Mouse (Mus musculus) bone marrow, adult 2 months (tissue): ENCODE data around the gene Gm49405.

Source experiments
- CTCF ChIP-seq: fragments of 200-500 bp; IDR thresholded peaks from 2 replicates; pipeline ENCODE4 v1.5.1; 2011; ENCODE audit warnings: low read length, control low read depth; ENCODE audit not compliant: control insufficient read depth, insufficient read depth
- POLR2A ChIP-seq: fragments of 200-500 bp; IDR thresholded peaks from 2 replicates; pipeline ENCODE4 v1.6.1; 2011; ENCODE audit warnings: low read depth, mild to moderate bottlenecking, control low read depth, low read length, borderline replicate concordance; ENCODE audit not compliant: control insufficient read depth

DNA sequence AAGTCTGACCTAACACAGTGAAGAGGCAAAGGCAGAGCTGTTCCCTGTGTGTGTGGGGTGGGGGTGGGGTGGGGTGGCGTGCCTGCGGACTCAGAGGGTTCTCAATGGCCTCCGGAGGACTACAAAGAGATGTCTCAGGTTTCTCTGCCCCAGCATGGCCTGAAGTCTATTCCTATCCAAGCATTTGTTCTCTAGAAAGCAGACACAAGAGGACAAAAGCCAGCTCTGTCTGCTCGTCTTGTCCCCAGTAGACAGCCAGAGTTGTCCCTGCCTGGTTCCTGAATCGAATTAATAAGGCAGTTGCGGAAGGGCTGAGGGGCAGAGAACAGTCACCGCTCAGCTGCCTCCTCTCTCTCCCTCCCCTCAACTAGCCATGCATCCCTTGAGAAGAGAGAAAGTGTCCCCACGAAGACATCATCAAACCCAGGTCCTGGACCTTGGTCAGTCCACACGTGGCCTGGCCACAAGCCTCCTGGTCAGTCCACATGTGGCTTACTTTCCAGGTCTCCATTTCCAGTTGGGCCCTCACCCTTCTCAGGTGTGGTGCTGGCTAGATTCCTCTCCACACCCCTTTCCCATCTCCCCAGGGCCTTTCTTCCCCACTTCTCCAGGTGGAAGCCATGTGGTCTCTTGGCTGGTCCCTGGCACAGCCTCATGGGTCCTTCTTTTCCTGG lies 16.8 kb upstream of the Gm49405 start:
- no peak for TF ChIP-seq CTCF
- TF ChIP-seq POLR2A: no peak
